Mouse (Mus musculus) frontal cortex, adult 2 months (tissue): ENCODE measurements at regions not wholly inside any gene's neighbourhood (a gene's known extent, or its start where the extent isn't known, plus 50 kb on each side); places are given as distances from the start of the nearest gene placed in this dataset.

Experiments
- DNase-seq, 2 experiments: peaks; one replicate each; pipeline ENCODE4 v3.0.0; 2022; ENCODE audit warnings: low spot score in 1 of 2; ENCODE audit errors: extremely low spot score in 1 of 2

- no peak for DNase-seq
These were observed 237.0 kb downstream of the Cps1 start for GRCm38 (mm10) chr1:67359824-67360223.

- no peak for DNase-seq
These were observed 243.2 kb downstream of the Cps1 start for GRCm38 (mm10) chr1:67366038-67366437.

GRCm38 (mm10) chr1:67366485-67366884, 243.7 kb downstream of the Cps1 start:
- DNase-seq, result no peak

GRCm38 (mm10) chr1:67382366-67382765, 259.5 kb downstream of the Cps1 start:
- DNase-seq, result no peak

- DNase-seq, result no peak
These were observed 262.6 kb downstream of the Cps1 start for GRCm38 (mm10) chr1:67385377-67385776.

- no peak for DNase-seq
These were observed 264.1 kb downstream of the Cps1 start for GRCm38 (mm10) chr1:67386877-67387276.

GRCm38 (mm10) chr1:67397757-67398446, 275.1 kb downstream of the Cps1 start:
- DNase-seq, result peak; percentile 7 to 13

GRCm38 (mm10) chr1:67409531-67409930, 286.7 kb downstream of the Cps1 start:
- no peak for DNase-seq

GRCm38 (mm10) chr1:67417196-67417595, 294.4 kb downstream of the Cps1 start:
- no peak for DNase-seq

GRCm38 (mm10) chr1:67428398-67428797, 305.6 kb downstream of the Cps1 start:
- no peak for DNase-seq

GRCm38 (mm10) chr1:67450831-67451230, 328.0 kb downstream of the Cps1 start:
- DNase-seq, result no peak

- no peak for DNase-seq
These were observed 341.4 kb downstream of the Cps1 start for GRCm38 (mm10) chr1:67464203-67464602.

GRCm38 (mm10) chr1:67465527-67465926, 342.7 kb downstream of the Cps1 start:
- no peak for DNase-seq

- DNase-seq, result no peak
These were observed 354.2 kb downstream of the Cps1 start for GRCm38 (mm10) chr1:67477006-67477405.

GRCm38 (mm10) chr1:67477966-67478365, 355.1 kb downstream of the Cps1 start:
- DNase-seq, result peak in 1 of 2 experiments; percentile 55

GRCm38 (mm10) chr1:67481974-67482373, 359.1 kb downstream of the Cps1 start:
- DNase-seq, result no peak

GRCm38 (mm10) chr1:67504140-67504539, 381.3 kb downstream of the Cps1 start:
- peak in 1 of 2 experiments; percentile 8 for DNase-seq

GRCm38 (mm10) chr1:67505746-67506145, 382.9 kb downstream of the Cps1 start:
- DNase-seq, result peak; percentile 2 to 26

- no peak for DNase-seq
These were observed 395.5 kb downstream of the Cps1 start for GRCm38 (mm10) chr1:67518295-67518694.

- no peak for DNase-seq
These were observed 435.9 kb downstream of the Cps1 start for GRCm38 (mm10) chr1:67558728-67559127.

- peak in 1 of 2 experiments; percentile 9 for DNase-seq
These were observed 436.4 kb downstream of the Cps1 start for GRCm38 (mm10) chr1:67559179-67559578.

GRCm38 (mm10) chr1:67571616-67572015, 448.8 kb downstream of the Cps1 start:
- no peak for DNase-seq

- peak in 1 of 2 experiments; percentile 9 for DNase-seq
These were observed 456.9 kb downstream of the Cps1 start for GRCm38 (mm10) chr1:67579732-67580131.
